Mouse (Mus musculus) neural tube, embryonic 14.5 days (tissue): ENCODE data around the gene Olfr1501. TPM values are rescaled to one million over a fixed set of nuclear protein-coding genes. Genes with fewer than 3 reads are reported as not detected.
"Not testable (repeated sequence)": the region's sequence is repeated elsewhere in the genome, so short reads cannot be mapped to it uniquely, and the experiment has no call there.

Source experiments
- ATAC-seq: fragments of 200-750 bp; cut with Nextera tagmentation; 2 replicates; pipeline ENCODE4 v1.8.0; 2017; ENCODE audit warnings: low read depth, mild to moderate bottlenecking, moderate TSS enrichment, moderate library complexity
- H3K27ac ChIP-seq: fragments of 300-500 bp; sonication (generic); 2 replicates; pipeline ENCODE4 v1.5.1; 2014; ENCODE audit warnings: low read depth, mild to moderate bottlenecking, control low read depth, low read length, moderate library complexity, mixed read lengths
- H3K27me3 ChIP-seq: fragments of 300-500 bp; sonication (generic); 2 replicates; pipeline ENCODE4 v1.6.1; 2014; ENCODE audit warnings: low read length; ENCODE audit not compliant: control insufficient read depth, insufficient read depth
- H3K36me3 ChIP-seq: fragments of 300-500 bp; sonication (generic); 2 replicates; pipeline ENCODE4 v1.6.1; 2014; ENCODE audit warnings: low read length, mixed read lengths; ENCODE audit not compliant: control insufficient read depth, insufficient read depth
- H3K4me1 ChIP-seq: fragments of 300-500 bp; sonication (generic); 2 replicates; pipeline ENCODE4 v1.6.1; 2014; ENCODE audit warnings: low read length; ENCODE audit not compliant: control insufficient read depth, insufficient read depth
- H3K4me2 ChIP-seq: fragments of 300-500 bp; sonication (generic); 2 replicates; pipeline ENCODE4 v1.6.1; 2014; ENCODE audit warnings: mild to moderate bottlenecking, low read depth, low read length, control low read depth
- H3K4me3 ChIP-seq: fragments of 300-500 bp; sonication (generic); 2 replicates; pipeline ENCODE4 v1.5.1; 2014; ENCODE audit warnings: low read depth, low read length, control low read depth, mixed read lengths
- H3K9ac ChIP-seq: fragments of 300-500 bp; sonication (generic); replicated peaks from 2 replicates; pipeline ENCODE4 v1.6.1; 2014; ENCODE audit warnings: low read depth, mild to moderate bottlenecking, control low read depth, low read length, mixed read lengths
- H3K9me3 ChIP-seq: fragments of 300-500 bp; sonication (generic); 2 replicates; pipeline ENCODE4 v1.6.1; 2016; ENCODE audit warnings: low read length; ENCODE audit not compliant: control insufficient read depth
- WGBS: fragments of 180-500 bp; shearing (Covaris S2); extraction: QIAGEN DNeasy Blood & Tissue Kit; methylation state at CpG from one replicate; pipeline ENCODE4 v1.1.7; 2014; 5-methylcytosine and 5-hydroxymethylcytosine counted together
- polyA plus RNA-seq: library from polyadenylated mRNA; unstranded; fragments of >200 nt; fragmentation: Nextera tagmentation; extraction: Ambion mirVana; gene quantifications from 2 replicates; pipeline ENCODE4 v1.2.1, GENCODE M21; 2014

The Olfr1501 gene
- polyA plus RNA-seq = not detected in 2 replicates

- H3K4me1 ChIP-seq, H3K4me2 ChIP-seq, H3K27ac ChIP-seq, H3K4me3 ChIP-seq, ATAC-seq, H3K9ac ChIP-seq, H3K9me3 ChIP-seq, H3K36me3 ChIP-seq, H3K27me3 ChIP-seq: not testable (repeated sequence)
Observed at GRCm38 (mm10) chr19:13850592-13850991, at the start of gene Olfr1501. Gene Olfr1501 (minus strand): TSS chr19:13850692.

GRCm38 (mm10) chr19:13897828-13898227 lies 47.3 kb upstream of the Olfr1501 start, which contains the start of gene Olfr1504:
Gene Olfr1504 (minus strand): TSS chr19:13897928.
- no peak for ATAC-seq
- H3K4me2 ChIP-seq = no peak within 1 kb of the TSS
- H3K9me3 ChIP-seq = no peaks in the 10 kb centered on the region
- H3K27me3 ChIP-seq = no peaks in the 10 kb centered on the region
- H3K4me1 ChIP-seq = no peaks in the 10 kb centered on the region
- H3K36me3 ChIP-seq = no peaks in the 10 kb centered on the region
- H3K4me3 ChIP-seq = no peak within 1 kb of the TSS
- H3K9ac ChIP-seq = no peak within 1 kb of the TSS
- 71% methylated on average over 1 of the region's 1 CpGs for WGBS
- no peak within 1 kb of the TSS for H3K27ac ChIP-seq

- no peak for ATAC-seq
- no peaks in the 10 kb centered on the region for H3K4me1 ChIP-seq
- H3K9ac ChIP-seq = no peak within 1 kb of the TSS
- H3K27me3 ChIP-seq = no peaks in the 10 kb centered on the region
- no peaks in the 10 kb centered on the region for H3K9me3 ChIP-seq
- no peak within 1 kb of the TSS for H3K27ac ChIP-seq
- 97% methylated on average over 1 of the region's 1 CpGs for WGBS
- H3K4me2 ChIP-seq = no peak within 1 kb of the TSS
- no peak within 1 kb of the TSS for H3K4me3 ChIP-seq
- no peaks in the 10 kb centered on the region for H3K36me3 ChIP-seq
Observed at GRCm38 (mm10) chr19:13861495-13861894, 11.0 kb upstream of the Olfr1501 start, which contains the start of gene Olfr1502. Gene Olfr1502 (plus strand): TSS chr19:13861795.

- Histone ChIP-seq H3K27me3 (no peaks in the 10 kb centered on the region), H3K36me3 (no peaks in the 10 kb centered on the region), H3K4me2 (no peak within 1 kb of the TSS), H3K4me1 (no peaks in the 10 kb centered on the region), H3K9me3 (no peaks in the 10 kb centered on the region), H3K9ac (no peak within 1 kb of the TSS), H3K4me3 (no peak within 1 kb of the TSS), H3K27ac (no peak within 1 kb of the TSS)
- ATAC-seq = no peak
Observed at GRCm38 (mm10) chr19:13830388-13830787, 20.1 kb downstream of the Olfr1501 start, which contains the start of gene Olfr1500. Gene Olfr1500 (minus strand): TSS chr19:13830488.

- no peak overlapping the region for H3K4me3 ChIP-seq
- H3K4me1 ChIP-seq = no peaks in the 10 kb centered on the region
- ATAC-seq = no peak
- H3K36me3 ChIP-seq = no peaks in the 10 kb centered on the region
- H3K4me2 ChIP-seq = no peak overlapping the region
- H3K27ac ChIP-seq = no peak overlapping the region
- no peak overlapping the region for H3K9ac ChIP-seq
- no peaks in the 10 kb centered on the region for H3K27me3 ChIP-seq
- no peaks in the 10 kb centered on the region for H3K9me3 ChIP-seq
- 77% methylated on average over 3 of the region's 3 CpGs for WGBS
Observed at GRCm38 (mm10) chr19:13828447-13828846, 22.0 kb downstream of the Olfr1501 start.

- no peaks in the 10 kb centered on the region for H3K27me3 ChIP-seq
- H3K27ac ChIP-seq = no peak overlapping the region
- no peak overlapping the region for H3K4me3 ChIP-seq
- no peaks in the 10 kb centered on the region for H3K36me3 ChIP-seq
- no peak for ATAC-seq
- H3K4me2 ChIP-seq = no peak overlapping the region
- H3K9me3 ChIP-seq = no peaks in the 10 kb centered on the region
- H3K9ac ChIP-seq = no peak overlapping the region
- WGBS = 67% methylated on average over 5 of the region's 5 CpGs
- no peaks in the 10 kb centered on the region for H3K4me1 ChIP-seq
Observed at GRCm38 (mm10) chr19:13820847-13821246, 29.6 kb downstream of the Olfr1501 start.

- Histone ChIP-seq H3K36me3 (no peaks in the 10 kb centered on the region), H3K27me3 (no peaks in the 10 kb centered on the region), H3K9me3 (no peaks in the 10 kb centered on the region), H3K4me2 (no peak within 1 kb of the TSS), H3K9ac (no peak within 1 kb of the TSS), H3K4me1 (no peaks in the 10 kb centered on the region), H3K27ac (no peak within 1 kb of the TSS), H3K4me3 (no peak within 1 kb of the TSS)
- ATAC-seq = no peak
Observed at GRCm38 (mm10) chr19:13819347-13819746, 31.1 kb downstream of the Olfr1501 start, which contains the start of gene Olfr1499. Gene Olfr1499 (minus strand): TSS chr19:13819447.

GRCm38 (mm10) chr19:13818827-13819226 lies 31.7 kb downstream of the Olfr1501 start:
- no peak overlapping the region for H3K4me3 ChIP-seq
- 33% methylated on average over 5 of the region's 5 CpGs for WGBS
- H3K4me2 ChIP-seq = no peak overlapping the region
- H3K36me3 ChIP-seq = no peaks in the 10 kb centered on the region
- ATAC-seq = no peak
- no peak overlapping the region for H3K9ac ChIP-seq
- H3K9me3 ChIP-seq = no peaks in the 10 kb centered on the region
- H3K27me3 ChIP-seq = no peaks in the 10 kb centered on the region
- no peaks in the 10 kb centered on the region for H3K4me1 ChIP-seq
- no peak overlapping the region for H3K27ac ChIP-seq

GRCm38 (mm10) chr19:13812823-13813222 lies 37.7 kb downstream of the Olfr1501 start:
- no peaks in the 10 kb centered on the region for H3K27me3 ChIP-seq
- ATAC-seq = no peak
- H3K4me2 ChIP-seq = no peak overlapping the region
- H3K4me1 ChIP-seq = no peaks in the 10 kb centered on the region
- no peak overlapping the region for H3K4me3 ChIP-seq
- whole genome bisulfite sequencing = 56% methylated on average over 2 of the region's 2 CpGs
- H3K9me3 ChIP-seq = no peaks in the 10 kb centered on the region
- H3K9ac ChIP-seq = no peak overlapping the region
- H3K27ac ChIP-seq = no peak overlapping the region
- no peaks in the 10 kb centered on the region for H3K36me3 ChIP-seq
